Mouse (Mus musculus) skeletal muscle tissue, adult 2 months (tissue): Measurements from ENCODE around the gene Brd3.
A peak's percentile ranks its signal among the peaks of the same experiment; 100 is the strongest.
"Not testable (repeated sequence)": the region's sequence is repeated elsewhere in the genome, so short reads cannot be mapped to it uniquely, and the experiment has no call there.

Source experiments
- DNase-seq: peaks from one replicate; pipeline ENCODE4 v3.0.0-alpha.2; 2012; ENCODE audit warnings: low read depth, low spot score

Brd3 gene

DNA sequence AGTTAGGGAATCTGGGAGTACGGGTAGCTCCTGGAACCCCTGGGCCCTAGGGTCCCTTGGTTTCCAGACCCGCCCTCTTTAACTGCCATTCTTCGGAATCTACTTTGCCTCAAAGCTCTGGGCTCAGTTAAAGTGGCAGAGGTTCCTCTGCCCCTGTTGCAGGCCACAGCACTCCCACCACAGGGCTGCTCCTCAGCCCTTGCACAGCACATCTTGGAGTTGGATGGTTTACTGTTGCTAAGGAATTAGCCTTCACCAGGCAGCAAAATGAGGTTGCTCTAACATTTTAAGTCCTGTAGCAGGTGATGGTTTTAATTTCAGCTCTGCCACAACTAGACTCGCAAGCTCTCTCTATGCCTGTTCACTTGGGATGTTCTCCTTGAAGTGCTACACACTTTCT is at the start of gene Brd3:
Brd3 (minus strand) TSS at position 101 of the 400 bp plus-strand sequence.
- no peak for DNase-seq

DNA sequence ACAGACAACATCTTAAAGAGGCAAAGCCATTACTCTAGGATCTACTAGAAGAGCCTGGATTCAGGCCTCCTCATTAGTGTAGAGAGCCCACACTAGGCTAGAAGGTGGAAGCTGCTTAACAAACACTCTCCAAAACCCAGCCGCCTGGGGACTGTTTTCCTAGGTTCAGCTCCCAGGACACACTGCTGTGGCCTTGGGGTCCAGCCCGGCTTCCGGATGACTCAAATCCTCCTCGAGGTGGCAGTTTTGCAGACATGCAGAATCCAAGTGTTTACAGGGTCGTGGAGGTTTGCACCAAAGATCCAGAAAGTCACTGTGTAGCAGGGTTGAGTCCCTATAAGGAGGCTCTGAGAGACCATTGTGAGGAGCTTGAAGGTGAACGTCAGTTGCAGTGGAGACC is 49.5 kb upstream of the Brd3 start:
- DNase-seq = no peak

DNA sequence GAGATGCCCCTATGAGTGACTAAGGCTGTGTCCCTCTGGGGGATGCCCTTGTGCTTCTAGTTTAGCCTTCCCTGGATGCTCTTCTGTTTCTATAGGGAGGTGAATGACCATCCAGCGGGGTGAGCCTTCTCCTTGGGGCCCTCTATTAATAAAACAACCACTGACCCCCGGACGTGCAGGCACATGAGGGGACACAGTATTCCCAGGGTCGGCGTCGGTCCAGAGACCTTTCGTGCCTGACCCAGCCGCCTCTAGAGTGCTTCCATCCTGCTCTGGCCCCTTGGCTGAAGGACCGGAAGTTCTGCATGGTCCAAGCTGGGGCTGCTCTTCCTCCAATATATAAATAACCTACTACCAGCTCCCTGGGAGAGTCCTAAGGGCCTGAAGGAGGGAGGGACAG is 46.8 kb upstream of the Brd3 start:
- no peak for DNase-seq

DNA sequence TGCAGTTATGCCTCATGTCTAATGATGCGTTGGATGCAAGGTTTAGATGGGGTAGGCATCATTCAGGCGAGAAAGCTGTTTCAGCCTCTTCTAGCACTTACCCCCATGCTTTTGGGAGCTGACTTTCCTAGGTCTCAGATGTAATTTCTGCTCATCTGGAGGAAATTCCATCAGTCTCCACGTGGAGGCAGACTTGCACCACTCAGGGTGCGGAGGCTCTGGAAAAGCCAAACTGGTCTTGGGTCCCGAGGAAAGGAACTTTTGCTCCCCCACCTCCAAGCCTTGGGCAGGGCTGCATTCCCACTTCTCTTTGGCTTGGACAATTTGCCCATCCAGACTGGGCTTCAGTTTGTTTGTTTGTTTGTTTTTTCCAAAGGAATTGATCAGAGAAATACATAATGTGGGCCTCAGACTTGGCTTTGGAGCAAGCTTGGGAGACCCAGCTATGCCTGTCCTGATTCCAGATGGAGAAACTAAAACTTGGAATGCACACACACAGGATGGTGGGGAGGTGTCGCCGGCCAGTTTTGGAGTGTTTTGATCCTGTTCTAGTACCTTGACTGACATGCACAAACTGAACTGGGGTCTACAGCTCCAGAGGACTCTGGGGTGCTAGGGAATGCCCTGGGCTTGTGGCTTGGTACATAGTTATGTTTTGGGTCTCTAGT is 45.3 kb upstream of the Brd3 start:
- DNase-seq = peak; percentile 53

- no peak for DNase-seq
These were observed 41.4 kb upstream of the Brd3 start for GRCm38 (mm10) chr2:27548664-27549369.

DNA sequence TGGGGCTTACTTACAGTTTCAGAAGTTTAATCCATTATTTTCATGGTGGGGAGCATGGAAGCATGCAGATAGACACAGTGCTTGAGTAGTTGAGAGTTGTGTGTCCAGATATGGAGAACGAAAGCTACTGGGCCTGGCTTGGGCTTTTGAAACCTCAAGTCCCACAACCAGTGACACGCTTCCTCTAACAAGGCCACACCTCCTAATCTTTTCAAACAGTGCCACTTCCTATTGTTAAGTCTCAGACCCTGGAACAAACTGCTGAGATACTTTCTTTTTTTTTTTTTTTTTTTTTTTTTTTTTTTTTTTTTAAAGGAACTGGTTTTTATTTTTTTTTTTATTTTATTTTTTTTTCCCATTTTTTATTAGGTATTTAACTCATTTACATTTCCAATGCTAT is 40.5 kb upstream of the Brd3 start:
- no peak for DNase-seq

DNA sequence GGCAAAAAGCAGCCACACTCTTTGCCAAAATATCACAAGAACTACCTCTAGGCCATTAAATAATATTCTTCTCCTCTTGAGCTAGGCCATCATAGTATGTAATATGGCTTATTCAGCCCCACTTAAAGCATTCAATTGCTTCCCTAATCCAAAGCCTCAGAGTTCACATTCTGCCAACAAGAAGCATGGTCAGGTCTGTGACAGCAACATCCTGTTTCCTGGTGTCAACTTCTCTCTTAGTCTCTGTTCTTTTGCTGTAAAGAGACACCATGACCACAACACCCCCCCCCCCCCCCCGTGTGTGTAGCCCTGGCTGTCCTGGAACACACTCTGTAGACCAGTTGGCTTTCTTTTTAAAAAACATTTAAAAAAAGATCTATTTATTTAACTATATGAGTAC is 39.9 kb upstream of the Brd3 start:
- no peak for DNase-seq

DNA sequence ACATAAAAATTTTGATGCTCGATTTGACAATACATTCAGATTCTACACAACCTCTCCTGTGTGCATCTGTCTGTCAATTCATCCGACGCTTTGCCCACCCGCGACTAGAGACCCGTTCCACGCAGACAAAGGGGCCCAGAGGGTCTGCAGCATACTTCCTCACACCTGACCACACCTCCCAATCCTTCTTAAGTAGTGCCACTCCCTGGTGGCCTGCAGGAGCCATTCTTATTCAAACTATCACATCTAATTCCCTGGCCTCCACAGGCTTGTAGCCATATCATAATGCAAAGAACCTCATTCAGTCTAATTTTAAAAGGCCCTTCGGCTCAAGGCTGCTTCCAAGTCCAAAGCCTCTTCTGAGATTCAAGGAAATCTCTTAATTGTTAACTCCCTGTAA is 38.6 kb upstream of the Brd3 start:
- not testable (repeated sequence) for DNase-seq

- not testable (repeated sequence) for DNase-seq
These were observed 38.1 kb upstream of the Brd3 start for GRCm38 (mm10) chr2:27545517-27545916.

- no peak for DNase-seq
These were observed 37.2 kb upstream of the Brd3 start for GRCm38 (mm10) chr2:27544613-27545012.

DNA sequence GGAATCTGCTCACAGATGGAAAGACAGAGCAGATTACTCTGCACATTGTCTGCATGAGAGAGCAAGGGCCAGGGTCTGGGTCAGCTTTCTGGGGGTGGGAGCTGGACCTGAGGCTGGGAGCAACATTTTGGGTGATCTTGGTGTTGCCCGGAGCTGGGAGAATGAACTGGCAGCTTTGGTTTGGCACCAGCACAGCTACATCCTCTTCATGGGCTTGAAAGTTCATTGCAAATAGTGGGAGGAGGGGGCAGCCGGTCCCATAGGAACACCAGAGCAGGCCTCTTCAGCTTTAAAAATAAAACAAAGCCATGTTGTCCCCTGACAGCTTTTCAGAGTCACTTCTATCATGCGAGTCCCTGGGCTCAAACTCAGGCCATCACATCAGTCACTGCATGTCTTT is 33.8 kb upstream of the Brd3 start:
- DNase-seq = no peak

DNA sequence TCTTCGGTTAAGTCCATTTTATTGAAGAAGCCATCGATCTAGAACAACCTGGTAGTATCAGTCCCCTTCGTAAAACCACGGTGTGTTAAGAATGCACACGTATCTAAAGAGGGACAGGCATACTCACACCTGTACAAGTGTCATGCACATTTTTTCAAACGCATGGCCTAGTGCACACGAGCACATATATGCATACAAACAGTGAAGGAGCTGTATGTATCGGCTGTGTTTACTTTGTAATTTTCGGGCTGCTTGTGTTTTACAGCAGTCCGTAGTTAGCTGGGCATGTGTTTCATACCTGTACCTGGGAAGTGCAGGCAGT is 33.0 kb upstream of the Brd3 start:
- DNase-seq = no peak

DNA sequence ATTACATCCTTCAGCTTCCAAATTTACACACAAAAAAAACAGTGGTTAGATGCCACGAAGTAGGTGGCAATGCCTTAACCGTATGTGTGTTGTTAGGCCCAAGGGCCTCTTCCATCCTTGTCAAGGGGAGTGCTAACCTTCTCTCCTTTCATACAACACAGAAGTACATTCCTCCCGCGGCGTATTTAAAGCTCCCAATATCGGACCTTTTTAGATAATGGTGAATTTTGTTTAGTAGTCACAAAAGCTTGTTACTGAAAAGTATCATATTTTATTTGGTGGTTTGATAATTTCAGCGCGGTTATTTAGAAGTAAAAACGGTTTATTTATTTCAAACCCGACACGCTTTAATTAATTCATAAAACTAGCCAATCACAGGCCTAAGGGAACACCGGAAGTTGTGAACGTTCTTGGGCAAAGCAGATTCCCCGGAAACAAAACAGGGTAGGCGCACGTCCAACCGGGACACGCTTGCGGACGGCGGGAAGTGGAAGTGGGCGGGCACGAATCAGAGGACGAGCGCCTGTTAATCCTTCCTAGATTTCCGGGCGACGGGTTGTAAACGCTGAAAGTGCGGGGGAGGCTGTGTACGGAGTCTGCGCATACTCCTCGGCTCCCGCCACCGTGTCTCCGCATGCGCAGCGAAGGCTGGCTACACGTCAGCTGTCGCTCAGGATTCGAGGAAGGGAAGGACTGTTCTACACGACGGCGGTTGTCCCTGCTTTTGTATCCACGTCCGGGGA is 32.5 kb upstream of the Brd3 start:
- DNase-seq = peak; percentile 99

GRCm38 (mm10) chr2:27539336-27539735 is 31.9 kb upstream of the Brd3 start:
- no peak for DNase-seq

DNA sequence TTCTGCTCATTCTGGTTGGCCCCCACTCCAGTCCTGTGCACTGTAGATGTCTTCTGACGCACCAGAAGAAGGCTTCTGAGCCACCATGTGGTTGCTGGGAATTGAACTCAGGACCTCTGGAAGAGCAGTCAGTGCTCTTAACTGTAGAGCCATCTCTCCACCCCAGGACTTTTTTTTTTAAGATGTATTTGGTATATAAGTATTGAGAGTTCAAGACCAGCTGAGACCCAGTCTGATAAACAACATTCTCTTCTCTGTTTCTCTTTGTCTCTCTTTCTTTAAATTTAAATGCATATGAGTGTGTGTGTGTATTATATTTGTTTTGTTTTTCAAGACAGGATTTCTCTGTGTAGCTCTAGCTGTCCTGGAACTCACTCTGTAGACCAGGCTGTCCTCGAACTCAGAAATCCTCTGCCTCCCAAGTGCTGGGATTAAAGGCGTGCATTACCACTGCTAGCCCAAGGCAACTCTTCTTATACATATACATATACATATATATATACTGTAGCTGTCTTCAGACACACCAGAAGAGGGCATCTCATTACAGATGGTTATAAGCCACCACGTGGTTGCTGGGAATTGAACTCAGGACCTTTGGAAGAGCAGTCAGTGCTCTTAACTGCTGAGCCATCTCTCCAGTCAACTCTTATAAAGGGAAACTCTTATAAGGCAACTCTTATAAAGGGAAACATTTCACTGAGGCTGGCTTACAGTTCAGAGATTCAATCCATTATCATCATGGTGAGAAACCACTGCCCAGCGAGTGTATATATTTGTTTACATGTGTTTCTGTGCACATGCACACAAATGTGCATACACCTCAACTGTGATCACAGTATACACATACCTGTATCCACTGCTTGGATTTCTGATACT is 31.2 kb upstream of the Brd3 start:
- DNase-seq = not testable (repeated sequence)

DNA sequence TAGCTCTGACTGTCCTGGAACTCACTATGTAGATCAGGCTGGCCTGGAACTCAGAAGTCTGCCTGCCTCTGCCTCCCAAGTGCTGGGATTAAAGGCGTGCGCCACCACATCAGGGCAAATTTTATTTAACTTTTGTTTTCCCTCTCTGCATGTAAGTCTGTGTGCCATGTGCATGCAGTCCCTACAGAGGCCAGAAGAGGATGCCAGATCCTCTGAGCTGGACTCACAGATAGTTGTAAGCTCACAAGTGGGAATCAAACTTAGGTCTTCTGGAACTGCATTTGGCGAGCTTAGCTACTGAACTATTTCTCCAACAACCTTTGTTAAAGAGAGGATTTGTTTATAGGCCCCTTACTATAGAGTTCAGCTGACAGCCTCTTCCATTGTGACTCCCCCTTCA is 10.8 kb upstream of the Brd3 start:
- no peak for DNase-seq

DNA sequence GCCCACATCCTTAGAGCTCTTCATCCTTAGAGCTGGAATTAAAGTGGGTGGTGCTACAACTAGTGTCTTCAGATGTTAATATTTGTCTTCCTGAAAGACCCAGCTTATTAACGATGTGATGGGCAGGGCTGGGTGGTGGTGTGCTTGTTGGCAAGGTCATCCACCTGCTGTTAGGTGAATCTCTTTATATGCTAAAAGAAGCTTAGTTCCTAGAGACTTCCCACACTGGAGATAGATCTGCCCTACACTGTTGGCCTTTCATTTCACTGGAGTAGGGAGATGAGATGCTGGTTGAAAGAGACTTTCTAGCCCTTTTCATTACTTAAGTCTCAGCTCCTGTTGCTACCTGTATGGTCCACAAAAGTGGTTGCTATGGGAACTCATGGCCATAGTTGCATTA is 8.8 kb upstream of the Brd3 start:
- DNase-seq = no peak

GRCm38 (mm10) chr2:27515341-27516166 is 8.1 kb upstream of the Brd3 start:
- DNase-seq = no peak

- peak; percentile 91 for DNase-seq
These were observed 7.3 kb upstream of the Brd3 start, which contains the start of gene Wdr5 for GRCm38 (mm10) chr2:27514639-27515328. Gene Wdr5 (plus strand): TSS chr2:27515157.

- DNase-seq = no peak
These were observed 6.4 kb upstream of the Brd3 start for GRCm38 (mm10) chr2:27513861-27514260.
